In the genomic region with DNA sequence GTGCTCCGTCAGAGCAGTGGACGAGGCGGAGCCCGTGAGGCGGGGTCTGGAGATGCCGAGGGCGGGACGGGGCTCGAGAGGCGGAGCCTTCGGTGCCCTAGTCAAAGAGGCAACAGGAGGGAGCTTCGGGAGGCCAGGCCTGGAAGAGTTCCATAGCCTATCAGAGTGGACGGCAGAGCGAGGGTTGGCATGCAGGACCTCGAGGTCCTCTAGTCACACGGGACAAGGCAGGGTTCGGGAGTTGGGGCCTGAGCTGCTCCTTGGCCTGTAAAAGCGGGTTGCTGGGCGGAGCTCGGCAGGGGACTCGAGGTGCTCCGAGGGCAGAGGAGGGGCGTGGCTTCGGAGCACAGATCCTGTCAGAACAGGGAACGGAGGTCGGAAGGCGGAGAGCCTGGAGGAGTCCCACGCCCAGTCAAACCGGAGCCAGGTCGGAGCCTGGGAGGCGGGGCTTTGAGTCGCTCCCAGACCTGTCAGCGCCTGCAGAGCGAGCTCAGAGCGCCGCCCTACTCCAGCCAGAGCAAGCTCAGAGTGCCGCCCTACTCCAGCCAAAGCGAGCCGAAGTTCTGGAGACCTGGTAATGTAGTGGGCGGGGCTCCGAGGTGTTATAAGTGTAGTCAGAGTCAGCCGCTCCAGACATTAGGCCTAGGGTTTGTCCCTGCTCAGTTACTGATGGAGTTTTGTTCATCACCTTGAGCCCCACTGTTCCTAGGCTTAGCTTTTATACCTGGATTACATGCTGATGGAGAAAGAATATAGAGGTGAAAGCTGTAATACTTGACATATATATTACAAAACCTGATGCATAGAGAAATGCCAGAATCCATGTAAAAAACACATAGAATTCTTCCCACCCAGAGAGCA, we compare ENCODE assay signal across 8 mouse cellular contexts. TPM values are rescaled to one million over a fixed set of nuclear protein-coding genes. Genes with fewer than 3 reads are reported as not detected.
DNase-seq lines count a peak whose midpoint lies in the region; ATAC-seq lines count a peak whose summit lies in the region.

A gene (minus strand): TSS at position 27 of the 861 bp plus-strand sequence.

- peak within 1 kb of the TSS; percentile 90 for H3K27ac ChIP-seq in heart, embryonic 10.5 days
- H3K27ac ChIP-seq in kidney, embryonic 15.5 days: peak within 1 kb of the TSS; percentile 97

- peaks cover 8% of the 10 kb centered on the region; the same call in 1 of the 2 replicates for H3K4me1 ChIP-seq in heart, embryonic 10.5 days
- peaks cover 11% of the 10 kb centered on the region; the same call in 1 of the 2 replicates for H3K4me1 ChIP-seq in kidney, embryonic 15.5 days

- H3K27me3 ChIP-seq in heart, embryonic 10.5 days (ENCODE audit: insufficient read depth, poor library complexity, severe bottlenecking): no peaks in the 10 kb centered on the region
- no peaks in the 10 kb centered on the region for H3K27me3 ChIP-seq in kidney, embryonic 15.5 days

- H3K36me3 ChIP-seq in heart, embryonic 10.5 days: no peaks in the 10 kb centered on the region
- H3K36me3 ChIP-seq in kidney, embryonic 15.5 days: no peaks in the 10 kb centered on the region

- WGBS in heart, embryonic 10.5 days: under 1% methylated on average over 42 of the region's 42 CpGs
- under 1% methylated on average over 42 of the region's 42 CpGs for WGBS in kidney, embryonic 15.5 days

- peak within 1 kb of the TSS; percentile 79 for H3K4me2 ChIP-seq in kidney, embryonic 15.5 days

- H3K9ac ChIP-seq in kidney, embryonic 15.5 days: peak within 1 kb of the TSS; percentile 61

- DNase-seq in B cell, adult 2 months: peak; percentile 91
- DNase-seq in brain, adult 2 months (ENCODE audit: low read depth, low spot score): peak; percentile 99
- peak; percentile 99 for DNase-seq in heart, embryonic 10.5 days (ENCODE audit: low spot score)
- DNase-seq in liver: peak; percentile 99
- peak; percentile 89 to 93 for DNase-seq in spleen, postnatal 4 days (ENCODE audit: low spot score in 2 of 2)

- peak; percentile 95 for ATAC-seq in erythroblast, adult 5-6 weeks (replicated peaks; ENCODE audit: low FRiP score, poor library complexity, severe bottlenecking)
- peak; percentile 99 for ATAC-seq in kidney, embryonic 15.5 days (replicated peaks; ENCODE audit: low FRiP score)
- peak; percentile 95 for ATAC-seq in monocyte, adult 5-6 weeks (replicated peaks; ENCODE audit: insufficient number of reproducible peaks, low FRiP score, low TSS enrichment, poor library complexity, severe bottlenecking)

- H3K4me3 ChIP-seq in heart, embryonic 10.5 days: peak within 1 kb of the TSS; percentile 78
- H3K4me3 ChIP-seq in kidney, embryonic 15.5 days (replicated peaks): peak within 1 kb of the TSS; percentile 69

- no peaks in the 10 kb centered on the region for H3K9me3 ChIP-seq in heart, embryonic 10.5 days
- H3K9me3 ChIP-seq in kidney, embryonic 15.5 days (replicated peaks): no peaks in the 10 kb centered on the region

RNA-seq across cellular contexts. Expression of the gene that starts here (rescaled TPM):
- 3.6 and 4.6 TPM in 2 replicates for total RNA-seq in erythroblast, adult 5-6 weeks (2015; ENCODE audit: low replicate concordance)
- 1.2 and 2.2 TPM in 2 replicates for total RNA-seq in erythroblast, adult 5-6 weeks (2017; ENCODE audit: low replicate concordance)
- 7.7 and 7.9 TPM in 2 replicates for polyA plus RNA-seq in heart, embryonic 10.5 days (2016; fragmentation: Nextera tagmentation; extraction: Ambion mirVana)
- polyA plus RNA-seq in kidney, embryonic 15.5 days (2015; fragmentation: Nextera tagmentation; extraction: Ambion mirVana): 9.2 and 11.9 TPM in 2 replicates
- 3.6 to 6.5 TPM (median 5.0 TPM) in 3 replicates for total RNA-seq in monocyte, adult 5-6 weeks (2017)

Comparison
In these comparisons a context has a peak if more than half of its experiments do, and no peak if none do; other contexts are left out.
1. Peak in every context shown above with its lines: DNase-seq, ATAC-seq, H3K4me3 ChIP-seq and H3K27ac ChIP-seq.